In genomic region chr3:104542065-104542429, GRCm38 (mm10) we compare ENCODE assay signal across 8 mouse cellular contexts. TPM values are rescaled to one million over a fixed set of nuclear protein-coding genes. Genes with fewer than 3 reads are reported as not detected.
DNase-seq lines count a peak whose midpoint lies in the region; ATAC-seq and TF ChIP-seq lines count a peak whose summit lies in the region.

No protein-coding gene starts in this region.

- H3K36me3 ChIP-seq in heart, embryonic 12.5 days, result no peaks in the 10 kb centered on the region
- H3K36me3 ChIP-seq in hindbrain, embryonic 12.5 days, result no peaks in the 10 kb centered on the region
- H3K36me3 ChIP-seq in midbrain, embryonic 13.5 days, result no peaks in the 10 kb centered on the region

- DNase-seq in heart, postnatal 25 days (ENCODE audit: low spot score), result no peak
- peak; percentile 20 for DNase-seq in brain, embryonic 14.5 days (ENCODE audit: low read depth)
- no peak for DNase-seq in T-cell, adult 2 months (ENCODE audit: low spot score)
- DNase-seq in thymus, postnatal 0 days (ENCODE audit: low spot score), result no peak

- H3K27me3 ChIP-seq in heart, embryonic 12.5 days (replicated peaks), result no peaks in the 10 kb centered on the region
- no peaks in the 10 kb centered on the region for H3K27me3 ChIP-seq in hindbrain, embryonic 12.5 days
- H3K27me3 ChIP-seq in midbrain, embryonic 13.5 days, result no peaks in the 10 kb centered on the region

- H3K27ac ChIP-seq in heart, embryonic 12.5 days (ENCODE audit: poor library complexity, severe bottlenecking), result peak overlapping the region; percentile 19; the same call in 1 of the 2 replicates
- peak overlapping the region; percentile 73 for H3K27ac ChIP-seq in hindbrain, embryonic 12.5 days
- H3K27ac ChIP-seq in midbrain, embryonic 13.5 days, result 0 out of 2 replicates have a peak overlapping the region, but pooled peaks have one; percentile 42

- peak overlapping the region; percentile 64 for H3K4me2 ChIP-seq in heart, embryonic 12.5 days
- H3K4me2 ChIP-seq in hindbrain, embryonic 12.5 days (replicated peaks), result peak overlapping the region; percentile 55
- H3K4me2 ChIP-seq in midbrain, embryonic 13.5 days (replicated peaks), result peak overlapping the region; percentile 50

- WGBS in heart, embryonic 12.5 days, result 7% methylated on average over 2 of the region's 2 CpGs
- WGBS in hindbrain, embryonic 12.5 days, result 5% methylated on average over 2 of the region's 2 CpGs
- 5% methylated on average over 2 of the region's 2 CpGs for WGBS in midbrain, embryonic 13.5 days

- 0 out of 2 replicates have a peak overlapping the region, but pooled peaks have one; percentile 33 for H3K9ac ChIP-seq in heart, embryonic 12.5 days
- peak overlapping the region; percentile 49; the same call in 1 of the 2 replicates for H3K9ac ChIP-seq in hindbrain, embryonic 12.5 days
- no peak overlapping the region; the same call in 1 of the 2 replicates for H3K9ac ChIP-seq in midbrain, embryonic 13.5 days (replicated peaks)

- ATAC-seq in heart, embryonic 12.5 days (ENCODE audit: insufficient number of reproducible peaks, low FRiP score), result peak; percentile 51; the same call in 1 of the 2 replicates
- ATAC-seq in hindbrain, embryonic 12.5 days (ENCODE audit: low FRiP score), result peak; percentile 47
- ATAC-seq in midbrain, embryonic 13.5 days, result peak; percentile 66
- ATAC-seq in frontal cortex, adult (ENCODE audit: low TSS enrichment), result no peak; the same call in 1 of the 2 replicates

- no peak for TF ChIP-seq CTCF in brain, embryonic 14.5 days (IDR thresholded peaks at IDR 0.05; ENCODE audit: borderline replicate concordance, extremely low read depth, insufficient read depth, insufficient read length)

- no peaks in the 10 kb centered on the region for H3K9me3 ChIP-seq in heart, embryonic 12.5 days (replicated peaks)
- no peaks in the 10 kb centered on the region for H3K9me3 ChIP-seq in hindbrain, embryonic 12.5 days (replicated peaks)
- H3K9me3 ChIP-seq in midbrain, embryonic 13.5 days, result no peaks in the 10 kb centered on the region

- peak overlapping the region; percentile 33; the same call in 1 of the 2 replicates for H3K4me3 ChIP-seq in heart, embryonic 12.5 days
- H3K4me3 ChIP-seq in hindbrain, embryonic 12.5 days, result peak overlapping the region; percentile 22
- no peak overlapping the region for H3K4me3 ChIP-seq in midbrain, embryonic 13.5 days (replicated peaks)

- TF ChIP-seq POLR2A in brain, embryonic 14.5 days (IDR thresholded peaks at IDR 0.05; ENCODE audit: borderline replicate concordance, extremely low read depth, insufficient read depth, insufficient read length, poor library complexity, severe bottlenecking), result no peak

- H3K4me1 ChIP-seq in heart, embryonic 12.5 days (replicated peaks), result peaks cover 14% of the 10 kb centered on the region
- H3K4me1 ChIP-seq in hindbrain, embryonic 12.5 days, result peaks cover 12% of the 10 kb centered on the region
- peaks cover 11% of the 10 kb centered on the region for H3K4me1 ChIP-seq in midbrain, embryonic 13.5 days (replicated peaks)

- intact Hi-C loops in heart, postnatal 25 days (cut with DNase I), result no loop called here

RNA-seq across cellular contexts. Expression of gene Lrig2, which starts 30.3 kb away (rescaled TPM):
- polyA plus RNA-seq in heart, embryonic 12.5 days (2016; fragmentation: Nextera tagmentation; extraction: Ambion mirVana), result 14.4 and 16.0 TPM in 2 replicates
- total RNA-seq in heart, postnatal 25 days (2021), result 10 to 100 TPM in 1 of 2 experiments, 1 to 10 TPM in 1; 9.8 to 10.7 TPM
- polyA plus RNA-seq in brain, embryonic 14.5 days (2012; rRNA removed), result 25.2 and 30.3 TPM in 2 replicates
- 35.2 and 37.1 TPM in 2 replicates for polyA plus RNA-seq in hindbrain, embryonic 12.5 days (2016; fragmentation: Nextera tagmentation; extraction: Ambion mirVana)
- 30.9 and 33.0 TPM in 2 replicates for polyA plus RNA-seq in midbrain, embryonic 13.5 days (2015; fragmentation: Nextera tagmentation; extraction: Ambion mirVana)
- polyA plus RNA-seq in thymus, postnatal 0 days (2015; fragmentation: Nextera tagmentation; extraction: Ambion mirVana), result 9.8 and 11.9 TPM in 2 replicates

Comparison
In these comparisons a context has a peak if more than half of its experiments do, and no peak if none do; other contexts are left out.
1. H3K27ac ChIP-seq: peak in every context shown above with its lines; median percentile 73 in hindbrain, embryonic 12.5 days; 42 in midbrain, embryonic 13.5 days; 19 in heart, embryonic 12.5 days.